Mouse (Mus musculus) forelimb bud, embryonic 11.5 days (tissue): ENCODE measurements at regions not wholly inside any gene's neighbourhood (a gene's known extent, or its start where the extent isn't known, plus 50 kb on each side); places are given as distances from the start of the nearest gene placed in this dataset.

Source experiments
- DNase-seq: peaks from one replicate; pipeline ENCODE4 v3.0.0-alpha.2; 2012; ENCODE audit warnings: low read depth, low spot score

- DNase-seq: no peak
Observed at GRCm38 (mm10) chr13:60061589-60061988, 115.6 kb downstream of the Gas1 start.

- DNase-seq: peak; percentile 85
Observed at GRCm38 (mm10) chr13:60057761-60058274, 119.3 kb downstream of the Gas1 start.

GRCm38 (mm10) chr13:60054531-60054930, 122.6 kb downstream of the Gas1 start:
- DNase-seq: peak; percentile 50

- DNase-seq: no peak
Observed at GRCm38 (mm10) chr13:60054081-60054480, 123.1 kb downstream of the Gas1 start.

- DNase-seq: no peak
Observed at GRCm38 (mm10) chr13:60051866-60052265, 125.3 kb downstream of the Gas1 start.

- DNase-seq: no peak
Observed at GRCm38 (mm10) chr13:60050799-60051580, 126.2 kb downstream of the Gas1 start.

GRCm38 (mm10) chr13:60049703-60050102, 127.5 kb downstream of the Gas1 start:
- no peak for DNase-seq

GRCm38 (mm10) chr13:60047791-60048730, 129.1 kb downstream of the Gas1 start:
- no peak for DNase-seq

- no peak for DNase-seq
Observed at GRCm38 (mm10) chr13:60045752-60046151, 131.4 kb downstream of the Gas1 start.

- DNase-seq: peak; percentile 41
Observed at GRCm38 (mm10) chr13:60044876-60045275, 132.3 kb downstream of the Gas1 start.

- no peak for DNase-seq
Observed at GRCm38 (mm10) chr13:60042443-60042842, 134.7 kb downstream of the Gas1 start.

GRCm38 (mm10) chr13:60035536-60036130, 141.5 kb downstream of the Gas1 start:
- peak; percentile 37 for DNase-seq

- no peak for DNase-seq
Observed at GRCm38 (mm10) chr13:60033116-60033515, 144.0 kb downstream of the Gas1 start.

GRCm38 (mm10) chr13:60032586-60032985, 144.6 kb downstream of the Gas1 start:
- no peak for DNase-seq

GRCm38 (mm10) chr13:60029591-60029990, 147.6 kb downstream of the Gas1 start:
- no peak for DNase-seq

- DNase-seq: no peak
Observed at GRCm38 (mm10) chr13:60020175-60020487, 157.0 kb downstream of the Gas1 start.

GRCm38 (mm10) chr13:60019291-60020174, 157.6 kb downstream of the Gas1 start:
- DNase-seq: peak; percentile 61

GRCm38 (mm10) chr13:60015854-60016366, 161.3 kb downstream of the Gas1 start:
- no peak for DNase-seq

GRCm38 (mm10) chr13:60012046-60012813, 164.9 kb downstream of the Gas1 start:
- DNase-seq: no peak

- no peak for DNase-seq
Observed at GRCm38 (mm10) chr13:60011092-60011491, 166.1 kb downstream of the Gas1 start.
